Mouse (Mus musculus): ENCODE results near the gene Zfp276. TPM values are rescaled to one million over a fixed set of nuclear protein-coding genes. Genes with fewer than 3 reads are reported as not detected.

Zfp276 gene
- polyA plus RNA-seq, 1 experiment from 2014 or later = 14.5 TPM

DNA sequence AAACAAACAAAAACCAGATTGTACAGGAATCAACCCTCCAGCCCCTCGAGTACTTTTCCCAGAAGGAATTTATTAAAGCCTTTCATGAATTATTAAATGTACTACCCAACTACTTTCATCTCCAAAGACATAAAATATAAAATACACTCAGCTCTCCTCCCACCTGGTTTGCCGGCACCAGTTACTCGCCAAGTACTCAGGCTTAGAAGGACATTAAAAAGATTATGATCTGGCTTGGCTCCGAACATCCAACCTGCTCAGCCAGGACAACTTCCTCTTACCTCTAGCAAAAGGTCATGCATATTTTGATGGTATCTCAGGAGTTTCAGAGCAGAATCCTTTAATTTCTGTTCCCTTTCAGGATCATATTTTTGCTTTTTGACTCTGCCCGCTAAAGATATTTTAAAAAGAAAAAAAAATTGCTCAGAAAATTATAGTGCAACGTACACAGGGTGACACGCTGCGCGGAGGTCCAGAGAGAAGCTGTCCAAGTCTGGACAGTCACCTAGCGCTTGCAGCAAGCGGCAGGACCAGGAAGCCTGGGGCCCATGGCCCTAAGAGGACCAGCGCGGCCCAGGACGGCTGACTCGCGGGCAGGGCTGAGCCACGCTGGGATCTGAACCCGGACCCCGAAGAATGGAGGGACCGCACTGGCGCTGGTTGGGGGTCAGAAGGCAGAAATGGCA is 63.9 kb downstream of the Zfp276 start:
- no peaks in the 10 kb centered on the region for H3K27me3 ChIP-seq (ENCODE audit: control insufficient read depth, insufficient read depth, low read length)
- H3K9me3 ChIP-seq (replicated peaks; ENCODE audit: control insufficient read depth, low read length) = no peaks in the 10 kb centered on the region
- no peaks in the 10 kb centered on the region for H3K4me1 ChIP-seq (ENCODE audit: control insufficient read depth, insufficient read depth, low read length)
- 6% methylated on average over 21 of the region's 21 CpGs for WGBS
- peak overlapping the region; percentile 76 for H3K4me2 ChIP-seq (ENCODE audit: low read depth, low read length)
- peak overlapping the region; percentile 69 for H3K4me3 ChIP-seq (ENCODE audit: low read depth, low read length)
- no peak overlapping the region for H3K27ac ChIP-seq (replicated peaks; ENCODE audit: low read depth, low read length)
- no peak for DNase-seq (ENCODE audit: low spot score)
- no peaks in the 10 kb centered on the region for H3K36me3 ChIP-seq (replicated peaks; ENCODE audit: control insufficient read depth, insufficient read depth, low read depth, low read length)
- peak; percentile 85 for ATAC-seq (replicated peaks; ENCODE audit: insufficient number of reproducible peaks, low FRiP score, low TSS enrichment, low read depth)
- H3K9ac ChIP-seq (replicated peaks; ENCODE audit: low read length) = peak overlapping the region; percentile 81

GRCm38 (mm10) chr8:123318467-123318911 is 64.5 kb downstream of the Zfp276 start, which contains the start of gene Fanca:
TSS of gene Fanca (minus strand) at chr8:123318576.
- H3K27me3 ChIP-seq (ENCODE audit: control insufficient read depth, insufficient read depth, low read length) = no peaks in the 10 kb centered on the region
- H3K36me3 ChIP-seq (replicated peaks; ENCODE audit: control insufficient read depth, insufficient read depth, low read depth, low read length) = no peaks in the 10 kb centered on the region
- no peaks in the 10 kb centered on the region for H3K9me3 ChIP-seq (replicated peaks; ENCODE audit: control insufficient read depth, low read length)
- H3K27ac ChIP-seq (replicated peaks; ENCODE audit: low read depth, low read length) = no peak within 1 kb of the TSS
- no peaks in the 10 kb centered on the region for H3K4me1 ChIP-seq (ENCODE audit: control insufficient read depth, insufficient read depth, low read length)
- under 1% methylated on average over 24 of the region's 24 CpGs for WGBS
- ATAC-seq (replicated peaks; ENCODE audit: insufficient number of reproducible peaks, low FRiP score, low TSS enrichment, low read depth) (peak; percentile 98), DNase-seq (ENCODE audit: low spot score) (peak; percentile 97)
- H3K4me2 ChIP-seq (ENCODE audit: low read depth, low read length) = peak within 1 kb of the TSS; percentile 76
- H3K4me3 ChIP-seq (ENCODE audit: low read depth, low read length) = peak within 1 kb of the TSS; percentile 69
- H3K9ac ChIP-seq (replicated peaks; ENCODE audit: low read length) = peak within 1 kb of the TSS; percentile 81

Other genes with a start within 250 kb of the Zfp276 start
- 58.8 and 71.8 TPM in 2 replicates for gene Ankrd11, start 211.9 kb upstream of the Zfp276 start, polyA plus RNA-seq (2014; fragmentation: Nextera tagmentation; extraction: Ambion mirVana)
- gene Spg7, start 191.3 kb upstream of the Zfp276 start, polyA plus RNA-seq (2014; fragmentation: Nextera tagmentation; extraction: Ambion mirVana) = 35.4 and 37.5 TPM in 2 replicates
- 1,667 and 1,682 TPM in 2 replicates for gene Rpl13, start 151.8 kb upstream of the Zfp276 start, polyA plus RNA-seq (2014; fragmentation: Nextera tagmentation; extraction: Ambion mirVana)
- gene Cpne7, start 136.8 kb upstream of the Zfp276 start, polyA plus RNA-seq (2014; fragmentation: Nextera tagmentation; extraction: Ambion mirVana) = 0.34 and 0.46 TPM in 2 replicates
- 8.4 and 10.2 TPM in 2 replicates for gene Sult5a1, start 95.9 kb upstream of the Zfp276 start, polyA plus RNA-seq (2014; fragmentation: Nextera tagmentation; extraction: Ambion mirVana)
- gene Dpep1, start 68.0 kb upstream of the Zfp276 start, polyA plus RNA-seq (2014; fragmentation: Nextera tagmentation; extraction: Ambion mirVana) = 5.5 TPM in 2 replicates
- 91.0 and 93.2 TPM in 2 replicates for gene Chmp1a, start 41.4 kb upstream of the Zfp276 start, polyA plus RNA-seq (2014; fragmentation: Nextera tagmentation; extraction: Ambion mirVana)
- 4.5 and 4.8 TPM in 2 replicates for gene Spata33, start 41.4 kb upstream of the Zfp276 start, polyA plus RNA-seq (2014; fragmentation: Nextera tagmentation; extraction: Ambion mirVana)
- gene Cdk10, start 29.4 kb upstream of the Zfp276 start, polyA plus RNA-seq (2014; fragmentation: Nextera tagmentation; extraction: Ambion mirVana) = 29.9 and 34.5 TPM in 2 replicates
- 1.1 and 1.5 TPM in 2 replicates for gene Spata2l, start 18.0 kb upstream of the Zfp276 start, polyA plus RNA-seq (2014; fragmentation: Nextera tagmentation; extraction: Ambion mirVana)
- gene Vps9d1, start 153 bp downstream of the Zfp276 start, polyA plus RNA-seq (2014; fragmentation: Nextera tagmentation; extraction: Ambion mirVana) = 15.6 and 21.7 TPM in 2 replicates
- 29.5 and 34.6 TPM in 2 replicates for gene Fanca, start 64.4 kb downstream of the Zfp276 start, polyA plus RNA-seq (2014; fragmentation: Nextera tagmentation; extraction: Ambion mirVana)
- 3.1 and 3.4 TPM in 2 replicates for gene Spire2, start 78.5 kb downstream of the Zfp276 start, polyA plus RNA-seq (2014; fragmentation: Nextera tagmentation; extraction: Ambion mirVana)
- 151 TPM in 2 replicates for gene Tcf25, start 119.6 kb downstream of the Zfp276 start, polyA plus RNA-seq (2014; fragmentation: Nextera tagmentation; extraction: Ambion mirVana)
- not detected in 2 replicates for gene Mc1r, start 152.9 kb downstream of the Zfp276 start, polyA plus RNA-seq (2014; fragmentation: Nextera tagmentation; extraction: Ambion mirVana)
- gene Tubb3, start 157.2 kb downstream of the Zfp276 start, polyA plus RNA-seq (2014; fragmentation: Nextera tagmentation; extraction: Ambion mirVana) = 199 and 248 TPM in 2 replicates
- gene Def8, start 169.3 kb downstream of the Zfp276 start, polyA plus RNA-seq (2014; fragmentation: Nextera tagmentation; extraction: Ambion mirVana) = 38.8 and 39.6 TPM in 2 replicates
- 32.2 and 33.2 TPM in 2 replicates for gene Afg3l1, start 223.7 kb downstream of the Zfp276 start, polyA plus RNA-seq (2014; fragmentation: Nextera tagmentation; extraction: Ambion mirVana)